Mouse (Mus musculus) c-Kit-positive CD71-positive TER-119-positive erythroid progenitor cells, embryonic 14.5 days (primary cell): ENCODE measurements around the gene Focad.

Experiments used
- DNase-seq: peaks from one replicate; pipeline ENCODE4 v3.0.0-alpha.2; 2013; ENCODE audit warnings: low spot score

Focad gene

DNA sequence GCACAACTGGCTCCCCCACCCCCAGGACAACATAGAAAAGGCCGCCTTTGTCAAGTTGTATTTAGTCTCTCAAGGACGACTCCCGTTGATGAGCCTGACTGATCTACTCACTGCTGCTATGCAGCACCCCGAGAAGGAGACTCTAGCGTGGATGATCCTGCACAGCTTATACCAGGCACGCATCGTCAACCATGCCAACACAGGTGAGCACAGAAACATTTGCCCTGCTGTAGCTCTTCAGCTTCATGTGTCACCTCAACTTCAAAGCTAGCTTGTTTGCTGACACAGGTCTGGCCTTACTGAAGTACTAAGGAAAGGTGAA lies 306.5 kb downstream of the Focad start:
- DNase-seq = no peak

DNA sequence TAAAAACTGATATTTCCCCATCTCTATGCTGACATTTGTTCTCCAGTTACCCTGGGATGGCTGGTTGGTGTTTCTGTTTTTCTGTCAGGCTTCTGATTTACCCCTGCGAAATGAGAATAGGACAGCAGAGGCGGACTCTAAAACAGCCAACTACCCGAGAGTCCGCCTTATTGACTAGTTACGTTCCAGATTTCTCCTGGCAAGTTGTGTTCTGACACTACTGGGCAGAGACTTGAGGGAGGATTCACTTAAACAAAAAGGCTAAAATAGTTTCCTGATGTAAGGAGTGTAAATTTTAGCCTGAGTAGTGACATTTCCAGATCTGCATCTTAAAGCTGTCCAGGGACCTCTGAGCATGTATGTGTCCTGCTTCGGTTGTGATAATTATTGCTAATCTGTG lies 308.5 kb downstream of the Focad start:
- DNase-seq = no peak

DNA sequence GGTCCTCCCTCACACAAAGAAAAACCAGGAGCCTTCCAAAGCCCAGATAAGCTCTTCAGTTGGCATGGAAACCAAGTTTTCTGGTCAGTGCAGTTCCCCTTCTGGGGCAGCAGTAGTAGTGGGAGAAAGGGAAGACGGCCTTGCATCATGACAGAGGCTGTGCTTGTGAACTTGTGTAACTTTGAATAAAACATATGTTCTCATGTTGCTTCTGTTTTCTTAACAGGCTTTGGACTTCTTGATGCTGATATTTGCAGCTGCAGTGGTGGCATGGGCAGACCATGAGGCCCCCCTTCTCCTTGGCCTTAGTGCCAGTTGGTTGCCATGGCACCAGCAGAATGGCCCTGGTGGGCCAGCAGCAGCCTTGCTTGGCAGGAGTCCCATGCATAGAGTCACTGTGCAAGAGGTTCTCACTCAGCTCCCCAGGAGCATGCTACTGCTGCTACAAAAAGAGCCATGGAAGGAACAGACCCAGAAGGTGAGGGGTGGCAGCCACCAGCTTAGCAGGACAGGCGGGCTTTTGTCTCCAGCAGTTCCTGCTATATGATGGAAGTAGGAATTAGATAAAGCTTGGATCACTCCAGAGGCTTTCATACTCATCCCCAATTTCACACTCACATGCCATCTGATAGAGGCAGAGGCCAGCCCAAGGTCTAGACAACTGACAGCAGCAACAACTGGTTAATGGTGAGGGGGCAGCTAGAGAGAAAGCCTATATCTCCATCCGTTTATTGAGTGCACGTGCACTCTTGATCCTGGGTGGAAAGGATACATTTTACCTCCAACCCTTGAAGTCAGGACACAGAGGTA lies 312.7 kb downstream of the Focad start:
- DNase-seq = no peak

DNA sequence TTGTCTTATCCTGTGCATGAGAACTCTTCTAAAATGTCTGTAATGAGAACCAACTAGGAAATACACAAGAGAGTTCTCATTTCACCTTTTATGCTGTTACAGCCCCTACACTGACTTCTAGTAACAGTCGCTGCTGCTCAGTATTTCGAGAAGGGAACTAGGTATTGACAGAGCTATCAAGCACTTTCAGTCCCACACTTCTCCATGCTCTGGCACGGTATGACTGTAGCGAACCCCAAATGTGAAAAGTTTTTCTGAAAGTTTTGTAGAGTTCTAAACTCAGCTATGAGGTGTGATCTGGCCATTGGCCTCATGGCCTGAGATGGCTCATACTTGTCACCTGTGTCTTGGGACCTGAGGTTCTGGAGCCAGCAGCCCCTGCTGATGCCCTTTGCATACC lies 314.9 kb downstream of the Focad start:
- DNase-seq = no peak

DNA sequence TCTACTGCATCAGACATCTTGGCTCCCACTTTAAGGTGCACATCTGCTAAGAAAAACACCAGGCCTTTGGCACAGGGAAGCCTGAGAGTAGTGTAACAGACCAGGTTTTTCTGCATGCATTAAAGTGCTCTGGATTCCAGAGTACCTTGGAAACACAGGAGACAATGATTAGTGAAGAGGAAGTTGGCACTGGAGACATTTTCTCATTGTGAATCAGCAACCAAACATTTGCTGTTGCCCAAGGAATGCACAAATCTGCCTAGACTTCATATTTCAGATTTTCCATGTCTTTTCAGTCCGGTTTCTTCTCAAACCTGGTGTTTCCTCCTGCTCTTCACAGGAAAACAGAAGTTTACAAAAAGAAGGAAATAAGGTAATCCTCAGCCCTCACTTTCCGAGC lies 317.9 kb downstream of the Focad start:
- DNase-seq = no peak

DNA sequence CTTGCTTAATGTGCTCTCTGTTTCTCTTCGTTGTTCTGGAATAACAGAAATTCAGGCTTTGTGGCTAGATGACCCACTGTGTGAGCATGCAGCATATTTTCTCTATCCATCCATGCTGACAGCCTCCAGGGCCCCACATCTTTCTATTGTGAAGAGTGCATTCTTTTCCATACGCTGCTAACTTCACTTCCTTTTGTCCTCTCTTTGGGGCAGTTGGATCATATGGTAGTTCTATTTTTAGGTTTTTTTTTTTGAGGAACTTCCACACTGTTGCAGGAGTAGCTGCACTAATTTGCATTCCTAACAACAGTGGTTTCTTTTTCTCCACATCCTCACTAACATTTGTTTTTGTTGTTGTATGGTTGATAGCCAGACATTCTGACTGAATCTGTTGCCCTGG lies 320.6 kb downstream of the Focad start:
- no peak for DNase-seq

DNA sequence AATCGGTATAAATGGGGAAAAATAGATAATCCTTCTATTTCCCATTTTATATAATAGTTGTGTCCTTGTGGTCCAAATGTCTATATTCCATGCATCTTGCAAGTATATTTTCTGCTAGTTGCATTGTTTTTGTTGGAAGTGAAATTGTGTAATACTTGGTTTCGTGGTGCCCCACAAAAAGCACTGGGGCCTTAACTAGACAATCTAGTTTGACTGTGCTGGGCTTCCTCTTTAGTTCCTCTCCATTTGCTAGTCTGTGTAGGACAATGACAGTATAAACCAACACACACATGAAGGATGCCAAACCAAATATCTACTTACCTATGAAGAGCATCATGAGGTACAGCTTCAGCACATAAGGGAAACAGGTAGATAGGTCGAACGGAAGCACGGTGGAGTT lies 324.9 kb downstream of the Focad start:
- DNase-seq = no peak

DNA sequence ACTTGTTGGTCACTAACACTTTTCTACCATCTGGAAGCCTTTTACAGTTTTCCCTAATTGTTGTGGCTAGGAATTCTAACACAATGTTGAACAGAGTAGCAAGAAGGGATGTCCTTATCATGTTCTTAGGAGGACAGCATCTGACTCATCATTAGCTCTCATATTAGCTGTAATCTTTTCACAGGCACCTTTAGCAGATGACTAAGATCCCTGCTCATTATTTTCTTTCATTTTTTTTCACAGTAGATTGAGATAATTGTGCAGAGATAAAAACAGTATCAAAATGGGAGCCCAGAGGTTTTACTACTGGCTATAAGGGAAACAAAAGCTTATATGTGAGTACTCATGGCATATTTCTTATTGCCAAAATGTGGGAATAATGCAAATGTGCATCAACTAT lies 330.1 kb downstream of the Focad start:
- DNase-seq = no peak

DNA sequence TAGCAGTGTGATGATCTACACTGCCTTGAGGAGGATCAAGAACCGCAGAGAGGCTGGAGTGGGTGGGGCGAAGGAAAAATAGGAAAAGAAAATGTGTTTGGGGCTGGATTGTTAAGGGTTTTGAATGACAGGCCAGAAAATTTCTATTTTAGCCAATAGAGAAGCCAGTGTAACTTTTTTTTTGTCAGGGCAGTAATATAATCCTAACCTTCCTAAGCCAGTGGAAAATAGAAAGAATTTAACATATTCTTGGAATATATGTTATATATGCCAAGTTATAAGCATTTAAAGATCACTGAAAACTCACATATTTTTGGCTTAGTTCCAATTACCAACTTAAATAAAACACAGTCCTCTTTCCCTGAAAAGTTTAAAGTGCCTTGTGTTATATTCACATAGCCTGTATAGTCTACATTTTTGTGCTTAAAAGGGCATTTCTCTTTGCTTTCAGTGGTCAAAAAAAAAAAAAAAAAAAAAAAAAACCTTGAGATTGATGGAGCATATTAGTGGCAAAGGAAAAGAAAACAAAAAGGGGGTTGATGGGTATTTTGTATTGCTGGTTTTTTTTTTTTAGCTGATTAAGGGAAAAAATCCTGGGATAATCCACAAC lies 333.3 kb downstream of the Focad start:
- DNase-seq = no peak

DNA sequence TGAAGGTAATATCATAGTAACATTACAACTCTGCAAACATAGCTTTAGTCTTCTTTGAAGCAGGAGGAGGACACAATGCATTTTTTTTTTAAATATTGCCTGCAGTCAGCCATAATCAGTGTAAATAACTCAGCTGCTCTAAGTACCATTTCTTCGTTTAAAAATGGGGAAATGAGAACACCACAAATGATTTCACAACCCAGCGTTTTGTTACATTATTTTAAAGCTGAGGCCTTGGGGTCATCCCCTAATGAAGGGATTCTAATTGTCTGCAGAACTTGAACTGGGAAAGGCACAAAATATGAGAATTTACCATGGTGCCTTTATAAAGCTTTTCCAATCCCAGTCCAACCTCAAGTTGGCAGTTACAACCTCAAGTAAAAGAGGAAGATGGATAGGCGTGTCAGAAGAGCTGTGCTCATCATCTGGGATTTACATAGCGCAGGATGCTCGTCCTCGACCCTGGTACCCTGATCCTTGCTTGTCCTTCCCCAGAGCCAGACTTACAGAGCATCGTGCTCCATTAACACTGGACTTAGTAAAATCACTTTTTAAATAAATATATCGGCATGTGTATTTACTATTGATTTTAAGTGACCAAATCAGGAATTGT lies 338.1 kb downstream of the Focad start:
- no peak for DNase-seq

DNA sequence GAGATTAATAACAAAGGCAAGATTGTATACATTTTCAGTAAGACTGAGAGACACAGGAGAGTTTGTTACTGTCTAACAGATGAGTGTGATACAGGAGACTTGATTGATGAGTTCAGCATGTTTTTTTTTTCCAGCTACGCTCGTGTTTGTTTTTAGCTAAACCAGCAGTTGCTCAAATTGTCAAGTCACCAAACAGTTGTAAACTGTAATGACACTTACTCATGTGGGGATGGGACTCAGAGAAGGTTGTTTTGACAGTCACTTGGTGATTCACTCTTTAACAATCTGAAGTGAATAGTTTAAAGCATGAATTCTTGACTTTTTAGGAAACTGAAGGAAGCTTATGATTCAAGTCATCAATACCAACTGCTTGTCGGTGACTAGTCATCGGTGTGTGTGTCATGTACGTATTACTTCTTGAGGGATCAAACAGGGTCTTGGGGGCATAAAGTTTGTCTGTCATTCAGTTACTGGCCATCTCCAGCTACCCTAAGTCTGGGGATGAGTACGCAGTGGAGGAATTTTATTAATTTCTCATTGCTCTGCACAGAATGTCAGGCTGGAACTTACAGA lies 342.2 kb downstream of the Focad start:
- DNase-seq = no peak

DNA sequence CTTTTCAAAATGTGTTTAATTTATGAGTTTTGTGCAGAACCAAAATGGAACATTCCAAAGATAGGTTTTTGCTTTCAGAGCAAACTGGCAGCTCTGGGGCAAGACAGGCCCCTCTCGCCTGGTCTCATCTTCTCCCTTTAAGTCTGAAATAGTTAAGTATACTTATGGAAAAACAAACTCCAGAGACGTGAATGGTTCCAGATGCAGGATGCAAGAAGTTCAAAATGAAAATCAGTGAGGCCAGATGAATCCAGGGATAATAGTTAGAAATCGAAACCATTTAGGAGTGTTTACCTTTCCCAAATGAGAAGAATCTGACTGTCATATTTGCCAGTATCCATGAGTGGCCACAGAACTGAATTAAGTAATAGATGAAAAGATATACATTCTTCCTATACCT lies 342.7 kb downstream of the Focad start:
- no peak for DNase-seq

DNA sequence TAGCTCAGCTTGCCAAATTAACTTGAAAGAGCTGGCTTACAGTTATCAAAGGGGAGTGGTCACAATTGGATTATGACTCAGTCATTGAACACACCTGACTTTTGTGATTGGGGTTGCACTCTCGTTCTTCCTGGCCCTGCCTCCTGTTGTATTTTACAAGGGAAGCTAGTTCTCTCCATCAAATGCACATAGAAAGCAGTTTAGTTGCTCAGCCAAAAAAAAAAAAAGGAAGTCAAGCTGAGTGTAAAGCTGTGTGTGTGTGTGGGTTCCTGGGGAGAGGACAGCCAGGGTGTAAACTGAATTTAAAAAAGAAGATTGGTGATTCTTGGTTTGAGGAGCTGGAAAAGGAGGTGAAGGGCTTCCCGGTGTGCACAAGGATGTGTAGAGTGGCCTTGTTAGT lies 343.5 kb downstream of the Focad start:
- no peak for DNase-seq

DNA sequence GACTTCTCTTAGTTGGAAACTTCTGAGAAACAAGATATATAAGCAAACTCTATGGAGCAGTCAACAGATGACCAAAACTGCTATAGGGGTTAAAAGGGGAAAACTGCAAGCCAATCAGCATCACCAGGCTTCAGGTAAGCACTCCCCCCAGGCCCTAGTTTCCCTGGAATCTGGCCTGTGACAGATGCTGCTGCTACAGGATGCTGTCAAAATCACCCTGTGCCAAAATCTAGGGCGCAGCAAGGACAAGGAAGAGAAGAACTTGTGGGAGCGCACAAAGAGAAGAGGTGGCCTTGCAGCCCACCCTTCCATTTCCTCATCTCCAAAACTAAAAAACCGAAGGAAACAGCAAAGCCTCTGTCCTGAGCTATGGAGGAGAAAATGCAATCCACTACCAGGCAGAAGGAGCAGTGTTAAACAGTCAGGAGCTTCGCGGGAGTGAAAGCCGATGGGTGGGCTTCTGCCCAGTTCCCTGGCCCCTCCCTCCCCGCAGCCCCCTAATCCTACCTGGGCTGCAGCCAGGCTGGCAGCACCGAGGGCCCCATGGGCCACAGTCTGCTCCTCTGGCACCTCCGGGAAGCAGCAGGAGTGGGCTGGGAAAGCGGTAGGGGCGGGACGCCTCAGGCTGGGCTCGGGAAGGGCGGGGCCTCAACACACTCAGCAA lies 344.0 kb downstream of the Focad start, which contains the start of gene Hacd4:
Gene Hacd4, minus strand, starts transcription at position 603 of the 664 bp plus-strand sequence.
- DNase-seq = no peak

DNA sequence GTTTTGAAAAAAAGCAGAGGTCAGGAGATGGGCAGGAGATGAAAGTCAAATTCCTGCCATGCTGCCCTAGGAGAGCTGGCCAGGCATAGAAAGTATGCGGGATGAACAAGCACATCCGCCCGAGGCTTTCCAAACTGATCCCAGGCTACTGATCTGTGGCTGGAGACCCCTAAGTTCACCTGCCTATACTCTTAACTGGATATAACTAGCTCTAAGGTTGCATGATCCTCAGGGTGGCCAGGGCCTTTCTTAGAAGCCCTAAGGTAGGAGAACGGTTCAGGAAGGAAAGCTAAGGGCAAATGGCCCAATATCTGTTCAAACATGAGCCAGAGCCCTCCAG lies 344.5 kb downstream of the Focad start:
- no peak for DNase-seq

DNA sequence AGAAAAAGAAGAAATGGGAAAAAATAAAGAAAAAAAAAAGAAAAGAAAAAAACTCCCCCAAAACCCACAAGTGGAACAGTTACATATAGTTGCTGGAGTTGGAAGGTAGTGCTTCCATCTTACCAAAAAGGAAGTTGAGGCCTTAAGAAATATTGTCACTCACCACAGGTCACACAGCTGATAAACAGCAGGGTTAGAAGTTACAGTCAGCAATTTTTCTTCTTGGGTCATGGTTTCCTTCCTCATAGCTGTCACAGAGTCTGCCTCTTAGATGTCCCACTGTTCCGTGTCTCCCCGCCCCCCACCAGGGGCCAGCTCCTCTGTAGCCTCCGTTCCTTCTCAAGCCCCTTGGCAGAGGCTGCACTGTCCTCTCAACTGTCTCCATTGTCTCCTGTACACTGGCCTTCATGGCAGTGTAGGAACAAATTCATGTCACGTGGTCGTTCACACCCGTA lies 345.3 kb downstream of the Focad start:
- no peak for DNase-seq

DNA sequence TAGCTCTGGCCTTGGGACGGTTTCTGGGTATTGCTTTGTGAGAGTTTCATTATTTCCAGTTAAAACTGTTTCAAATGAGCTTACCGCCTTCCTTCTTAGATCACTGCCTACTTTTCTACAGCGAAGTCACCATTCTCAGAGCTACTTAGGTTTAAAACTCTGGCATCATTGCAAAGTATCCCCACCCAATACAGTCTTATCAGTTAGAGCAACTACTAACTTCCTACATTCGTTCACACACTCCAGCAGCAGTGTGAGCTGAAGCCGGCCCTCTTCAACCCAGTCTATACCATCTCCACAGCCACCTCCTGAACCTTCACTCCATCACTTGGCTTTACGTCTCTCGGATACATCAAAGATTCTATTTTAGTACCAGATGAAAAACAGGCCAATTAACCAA lies 346.4 kb downstream of the Focad start:
- no peak for DNase-seq

DNA sequence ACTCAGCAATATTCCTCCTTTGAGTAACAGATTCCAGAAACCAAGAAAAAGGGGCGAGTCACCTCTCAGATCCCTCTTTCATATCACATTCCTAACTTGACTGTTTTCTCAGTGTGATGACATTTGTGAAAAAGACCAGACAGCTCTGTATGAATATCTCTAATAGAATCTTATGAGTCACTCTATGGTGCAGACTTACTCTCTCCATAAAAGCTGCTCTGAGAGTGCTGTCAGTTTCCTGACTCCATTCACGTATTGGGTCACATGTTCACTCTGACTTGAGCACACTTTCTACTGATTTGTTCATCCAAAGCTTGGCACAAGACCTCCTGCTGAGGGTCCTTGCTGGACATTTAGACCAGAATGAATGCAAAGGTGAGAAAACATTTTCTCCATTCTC lies 354.5 kb downstream of the Focad start:
- no peak for DNase-seq

DNA sequence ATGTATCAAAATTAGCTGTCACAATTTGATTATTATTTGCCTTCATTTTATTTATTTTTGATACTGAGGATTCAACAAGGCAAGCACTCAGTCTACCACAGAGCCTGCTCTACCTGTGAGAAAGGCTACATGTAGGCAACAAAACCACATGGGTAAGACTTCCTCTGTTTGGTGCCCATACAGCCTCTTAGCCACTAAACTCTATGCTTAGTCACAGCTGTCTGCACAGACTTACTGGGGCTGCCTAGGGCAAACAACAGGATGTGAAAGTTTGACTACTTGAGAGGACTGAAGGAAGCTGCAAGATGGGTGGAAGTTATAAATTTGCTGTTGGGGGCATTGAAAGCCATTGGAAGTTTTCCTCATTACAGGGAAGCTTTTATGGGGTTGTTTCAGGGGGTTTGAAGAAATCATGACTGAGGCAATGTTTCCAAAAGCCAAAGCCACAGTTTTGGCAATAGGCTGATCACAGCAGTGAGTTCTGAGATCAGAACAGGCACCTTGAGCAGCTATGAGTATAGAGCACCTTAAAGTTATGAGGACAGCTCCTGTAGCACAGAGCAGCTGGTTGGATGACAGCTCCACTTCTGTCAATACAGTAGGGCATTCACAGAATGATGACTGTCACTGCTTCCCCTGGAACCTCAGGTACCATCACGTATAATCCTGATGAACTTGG lies 355.8 kb downstream of the Focad start:
- DNase-seq = no peak

DNA sequence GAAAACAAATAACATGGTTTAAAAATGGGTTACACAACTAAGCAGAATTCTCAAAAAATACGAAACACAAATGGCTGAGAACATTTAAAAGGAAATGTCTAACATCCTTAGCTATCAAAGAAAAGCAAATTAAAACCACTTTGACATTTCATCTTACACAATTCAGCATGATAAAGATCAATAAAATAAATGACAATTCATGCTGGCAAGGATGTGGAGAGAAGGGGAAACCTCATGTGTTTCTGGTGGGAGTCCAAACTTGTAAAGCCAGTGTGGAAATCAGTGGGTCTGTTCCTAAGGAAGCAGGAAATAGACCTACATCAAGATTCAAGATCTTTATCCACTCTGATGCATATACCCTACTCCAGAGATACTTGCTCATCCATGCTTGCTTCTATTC lies 363.7 kb downstream of the Focad start:
- no peak for DNase-seq

DNA sequence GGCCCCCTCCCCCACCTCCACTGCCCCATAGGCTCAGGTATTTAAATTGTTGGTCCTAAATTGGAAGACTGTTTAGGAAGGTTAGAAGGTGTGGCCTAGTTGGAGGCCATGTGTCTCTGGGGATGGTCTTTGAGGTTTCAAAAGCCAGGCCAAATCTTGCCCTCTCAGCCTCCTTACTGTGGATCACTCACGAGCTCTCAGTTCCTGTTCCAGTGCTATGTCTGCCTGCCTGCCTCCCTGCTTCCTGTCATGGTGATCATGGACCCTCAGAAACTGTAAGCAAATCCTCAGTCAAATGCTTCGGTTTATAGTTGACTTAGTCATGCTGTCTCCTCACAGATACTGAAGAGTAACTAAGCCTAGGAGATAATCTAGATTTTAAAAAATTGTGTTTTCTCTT lies 364.2 kb downstream of the Focad start:
- no peak for DNase-seq
